Mouse (Mus musculus): ENCODE data around the gene Poc1b. TPM values are rescaled to one million over a fixed set of nuclear protein-coding genes. Genes with fewer than 3 reads are reported as not detected.

Gene Poc1b
- total RNA-seq, 2 experiments from 2014 or later = 8.1 to 10.4 TPM

DNA sequence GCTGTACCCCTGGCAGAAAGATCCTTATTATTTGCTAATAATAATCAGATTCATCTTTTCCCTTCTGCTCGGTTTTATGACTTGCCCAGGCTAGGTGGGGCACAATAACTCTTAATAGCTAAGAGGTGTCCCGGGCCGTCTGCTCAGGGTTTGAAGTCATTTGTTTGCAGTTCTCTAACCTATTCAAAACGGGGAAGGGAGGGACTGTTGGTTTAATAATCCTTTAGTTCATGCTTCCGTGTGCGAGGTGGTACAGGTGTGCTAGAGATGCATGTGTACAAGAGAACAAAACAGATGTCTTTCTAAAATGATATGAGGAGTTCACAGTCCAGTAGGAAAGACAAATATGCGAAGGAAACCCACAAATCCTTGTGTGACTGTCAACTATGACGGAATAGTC lies 7.5 kb downstream of the Poc1b start:
- DNase-seq (ENCODE audit: low spot score in 2 of 2) = no peak

- DNase-seq (ENCODE audit: low spot score in 2 of 2) = no peak
These were observed 8.8 kb downstream of the Poc1b start for GRCm38 (mm10) chr10:99115471-99116236.

GRCm38 (mm10) chr10:99116237-99116632 lies 9.4 kb downstream of the Poc1b start:
- DNase-seq (ENCODE audit: low spot score in 2 of 2) = no peak

DNA sequence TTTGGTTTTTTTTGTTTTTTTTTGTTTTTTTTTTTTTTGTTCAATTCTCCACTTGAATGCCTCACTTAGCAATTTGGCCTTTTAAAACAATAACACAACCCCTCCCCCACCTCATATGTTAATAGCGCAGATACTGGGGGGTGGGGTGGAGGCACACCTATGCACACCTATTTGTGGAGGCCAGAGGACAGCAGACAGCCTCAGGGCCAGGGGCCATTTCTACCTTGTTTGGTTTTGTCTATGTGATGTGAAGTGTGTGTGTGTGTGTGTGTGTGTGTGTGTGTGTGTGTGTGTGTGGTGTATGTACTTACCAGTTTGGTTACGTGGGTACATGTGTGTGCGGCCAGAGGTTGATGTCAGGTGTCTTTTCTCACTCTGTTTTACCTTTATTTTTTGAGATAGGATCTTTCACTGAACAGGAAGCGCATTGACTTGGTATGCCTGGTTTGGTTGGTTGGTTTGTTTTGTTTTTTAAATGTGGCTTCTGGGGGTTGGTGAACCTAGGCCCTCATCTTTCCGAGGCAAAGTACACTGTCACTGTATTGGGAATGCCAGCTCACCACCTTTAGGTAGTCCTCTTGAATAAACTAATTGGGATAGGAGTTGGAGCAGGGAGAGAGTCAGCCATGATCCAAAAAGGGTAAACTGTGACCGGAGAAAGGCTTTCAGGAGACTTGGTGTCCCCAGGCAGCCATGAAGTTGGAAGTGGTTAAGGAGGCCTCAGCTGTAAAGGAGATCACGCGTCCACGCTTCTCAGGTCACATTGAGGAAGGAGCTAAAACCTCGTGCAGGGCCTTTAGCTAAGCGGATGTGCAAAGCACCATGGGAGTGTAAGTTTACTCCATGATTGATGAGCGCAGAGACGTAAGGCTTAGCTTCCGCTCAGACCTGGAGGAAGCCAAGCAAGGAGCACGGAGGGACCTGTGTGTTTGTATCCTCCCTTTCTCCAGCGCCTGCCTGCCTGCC lies 10.1 kb downstream of the Poc1b start:
- no peak for DNase-seq (ENCODE audit: low spot score in 2 of 2)

GRCm38 (mm10) chr10:99117876-99118275 lies 11.0 kb downstream of the Poc1b start:
- no peak for DNase-seq (ENCODE audit: low spot score in 2 of 2)

DNA sequence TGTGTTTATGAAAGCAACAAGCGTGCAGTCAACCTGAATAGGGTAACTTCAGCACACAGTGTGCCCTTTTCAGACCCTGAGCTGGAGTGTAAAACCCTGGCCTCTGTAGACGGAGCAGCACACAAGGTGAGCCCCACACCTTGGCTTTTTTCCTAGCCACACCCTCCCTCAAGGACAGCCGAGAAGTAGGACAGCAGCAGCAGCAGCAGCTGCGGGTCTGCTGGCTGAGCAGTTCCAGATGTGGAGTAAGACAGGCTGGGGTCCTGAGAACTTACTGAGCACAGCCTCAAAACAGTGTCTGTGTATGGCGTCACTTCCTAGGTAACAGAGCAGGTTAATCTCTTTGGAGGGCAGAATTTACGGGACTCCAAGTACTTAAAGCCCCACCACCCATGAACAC lies 11.9 kb downstream of the Poc1b start:
- DNase-seq (ENCODE audit: low spot score in 2 of 2) = no peak

DNA sequence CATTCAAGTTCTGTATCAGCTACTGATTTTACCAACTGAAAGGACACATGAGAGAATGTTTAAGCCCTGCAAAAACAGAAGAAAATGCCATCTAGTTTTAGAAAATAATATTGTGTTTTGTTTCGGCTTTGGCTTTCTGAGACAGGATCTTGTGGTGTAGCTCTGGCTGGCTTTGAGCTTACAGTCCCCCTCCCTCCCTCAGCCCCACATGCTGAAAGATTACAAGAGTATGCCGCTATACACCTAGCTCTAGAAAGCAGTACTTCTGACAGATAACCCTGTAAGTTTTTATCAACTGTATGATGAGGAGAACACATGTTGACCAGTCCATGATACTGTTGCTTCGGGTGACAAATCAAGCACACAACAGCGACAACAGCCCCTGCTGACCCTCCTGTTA lies 12.6 kb downstream of the Poc1b start:
- no peak for DNase-seq (ENCODE audit: low spot score in 2 of 2)

DNA sequence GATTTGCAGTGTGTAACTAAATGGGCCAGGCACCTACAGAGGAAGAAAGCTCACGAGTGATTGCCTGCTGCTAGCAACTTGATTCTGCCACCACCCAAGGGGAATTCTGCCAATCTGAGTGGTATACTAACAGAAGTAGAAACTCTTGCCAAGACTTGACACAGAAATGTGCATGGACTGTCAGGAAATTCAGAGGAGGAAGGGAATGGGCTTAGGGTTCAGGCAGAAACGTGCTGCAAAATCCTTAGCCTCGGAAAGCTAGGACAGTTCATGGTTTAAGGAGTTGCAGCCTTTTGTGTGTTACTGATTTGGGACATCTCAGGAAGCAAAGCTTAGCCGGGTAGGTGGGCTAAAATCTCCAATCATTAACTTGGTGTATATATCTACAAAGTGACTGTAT lies 19.4 kb downstream of the Poc1b start, which contains the start of gene Phxr2:
Phxr2 (minus strand) TSS at position 101 of the 400 bp plus-strand sequence.
- no peak for DNase-seq (ENCODE audit: low spot score in 2 of 2)

DNA sequence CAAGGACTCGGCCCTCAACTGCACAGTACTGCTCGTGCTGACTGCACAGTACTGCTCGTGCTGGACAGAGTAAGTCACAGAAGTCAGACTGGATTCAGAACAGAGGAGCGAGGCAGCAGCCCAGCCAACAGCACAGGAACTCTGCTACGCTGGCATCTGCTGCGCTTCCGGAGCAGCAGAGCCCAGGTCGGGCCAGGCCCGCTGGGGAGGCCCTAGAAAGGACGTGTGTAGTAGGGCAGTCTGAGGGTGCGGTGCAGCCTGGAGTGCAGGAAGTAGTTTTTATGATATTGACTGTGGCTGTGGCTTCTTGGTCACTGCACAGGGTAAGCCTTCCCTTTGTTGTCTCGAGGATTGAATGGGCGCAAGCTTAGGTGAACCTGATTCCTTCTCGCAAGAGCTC lies 20.1 kb downstream of the Poc1b start:
- no peak for DNase-seq (ENCODE audit: low spot score in 2 of 2)

- no peak for DNase-seq (ENCODE audit: low spot score in 2 of 2)
These were observed 20.9 kb downstream of the Poc1b start for GRCm38 (mm10) chr10:99127691-99128261.

GRCm38 (mm10) chr10:99130611-99131010 lies 23.8 kb downstream of the Poc1b start:
- DNase-seq (ENCODE audit: low spot score in 2 of 2) = no peak

GRCm38 (mm10) chr10:99131298-99131697 lies 24.5 kb downstream of the Poc1b start:
- no peak for DNase-seq (ENCODE audit: low spot score in 2 of 2)

GRCm38 (mm10) chr10:99132189-99132588 lies 25.4 kb downstream of the Poc1b start:
- DNase-seq (ENCODE audit: low spot score in 2 of 2) = no peak

- no peak for DNase-seq (ENCODE audit: low spot score in 2 of 2)
These were observed 25.9 kb downstream of the Poc1b start for GRCm38 (mm10) chr10:99132595-99133272.

- no peak for DNase-seq (ENCODE audit: low spot score in 2 of 2)
These were observed 26.6 kb downstream of the Poc1b start for GRCm38 (mm10) chr10:99133321-99133875.

DNA sequence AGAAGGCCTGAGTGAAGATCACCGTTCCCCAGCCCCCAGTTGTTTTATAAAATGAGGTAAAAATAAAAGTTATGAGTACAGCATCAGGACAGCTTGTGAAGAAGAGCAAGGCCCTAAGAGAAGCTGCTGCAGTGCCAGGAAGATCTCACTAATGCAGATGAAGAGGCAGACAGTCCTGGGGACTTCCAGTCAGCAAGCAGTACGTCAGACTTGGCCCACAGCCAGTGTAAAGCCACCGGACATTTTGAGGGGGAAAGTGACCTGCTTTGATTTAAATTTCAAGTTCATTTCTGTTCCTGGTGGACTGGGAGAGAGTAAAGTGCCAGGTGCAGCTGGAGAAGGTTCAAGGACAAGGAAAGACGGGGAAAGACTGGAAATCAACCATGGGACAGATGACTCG lies 29.5 kb downstream of the Poc1b start:
- DNase-seq (ENCODE audit: low spot score in 2 of 2) = no peak

- DNase-seq (ENCODE audit: low spot score in 2 of 2) = no peak
These were observed 38.8 kb downstream of the Poc1b start for GRCm38 (mm10) chr10:99145611-99146010.

- no peak for DNase-seq (ENCODE audit: low spot score in 2 of 2)
These were observed 39.8 kb downstream of the Poc1b start for GRCm38 (mm10) chr10:99146596-99146995.

DNA sequence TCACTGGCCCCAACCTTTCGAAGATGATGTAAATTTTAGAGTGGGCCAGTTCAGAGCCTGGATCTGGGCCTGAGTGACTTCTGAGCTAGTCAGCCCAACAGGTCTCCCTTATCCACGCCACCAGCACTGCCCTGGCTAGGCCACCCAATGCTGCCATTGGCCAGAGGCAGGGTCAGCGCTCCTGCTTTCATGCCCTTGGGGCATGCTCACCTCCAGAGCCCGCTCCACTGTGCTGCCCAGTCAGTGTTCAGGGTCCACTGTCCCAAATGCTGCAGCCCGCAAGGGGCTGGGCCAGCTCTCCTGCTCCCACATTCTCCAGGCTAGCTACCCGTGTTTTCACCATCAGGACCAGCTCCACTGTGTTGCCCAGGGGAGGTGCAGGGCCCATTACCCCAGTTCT lies 43.2 kb downstream of the Poc1b start:
- DNase-seq (ENCODE audit: low spot score in 2 of 2) = no peak

DNA sequence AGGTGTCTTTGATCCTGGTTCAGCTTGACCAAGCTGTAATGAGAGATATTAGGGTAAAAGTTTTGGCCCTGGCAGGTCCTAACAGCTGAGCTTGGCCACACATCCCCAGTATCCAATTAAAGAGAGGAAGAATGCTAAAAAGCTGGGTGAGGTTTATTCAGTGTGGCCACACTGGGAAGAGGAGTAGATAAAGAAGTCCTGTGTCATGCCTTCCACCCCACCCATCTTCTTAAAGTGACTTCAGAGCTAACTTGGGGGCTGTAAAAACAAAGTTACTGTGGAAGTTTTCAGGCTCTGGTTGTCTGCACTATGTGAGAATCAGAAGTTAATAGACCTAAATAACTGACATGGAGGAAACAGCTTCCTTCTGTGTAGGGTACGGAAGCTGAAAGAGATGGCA lies 44.7 kb downstream of the Poc1b start:
- DNase-seq (ENCODE audit: low spot score in 2 of 2) = no peak

- DNase-seq (ENCODE audit: low spot score in 2 of 2) = no peak
These were observed 45.2 kb downstream of the Poc1b start for GRCm38 (mm10) chr10:99152063-99152462.
